Mouse (Mus musculus): ENCODE results near the gene Ddx19b. TPM values are rescaled to one million over a fixed set of nuclear protein-coding genes. Genes with fewer than 3 reads are reported as not detected.
"Not testable (repeated sequence)": the region's sequence is repeated elsewhere in the genome, so short reads cannot be mapped to it uniquely, and the experiment has no call there.

Ddx19b gene
- total RNA-seq, 2 experiments from 2014 or later, result 19.9 TPM

DNA sequence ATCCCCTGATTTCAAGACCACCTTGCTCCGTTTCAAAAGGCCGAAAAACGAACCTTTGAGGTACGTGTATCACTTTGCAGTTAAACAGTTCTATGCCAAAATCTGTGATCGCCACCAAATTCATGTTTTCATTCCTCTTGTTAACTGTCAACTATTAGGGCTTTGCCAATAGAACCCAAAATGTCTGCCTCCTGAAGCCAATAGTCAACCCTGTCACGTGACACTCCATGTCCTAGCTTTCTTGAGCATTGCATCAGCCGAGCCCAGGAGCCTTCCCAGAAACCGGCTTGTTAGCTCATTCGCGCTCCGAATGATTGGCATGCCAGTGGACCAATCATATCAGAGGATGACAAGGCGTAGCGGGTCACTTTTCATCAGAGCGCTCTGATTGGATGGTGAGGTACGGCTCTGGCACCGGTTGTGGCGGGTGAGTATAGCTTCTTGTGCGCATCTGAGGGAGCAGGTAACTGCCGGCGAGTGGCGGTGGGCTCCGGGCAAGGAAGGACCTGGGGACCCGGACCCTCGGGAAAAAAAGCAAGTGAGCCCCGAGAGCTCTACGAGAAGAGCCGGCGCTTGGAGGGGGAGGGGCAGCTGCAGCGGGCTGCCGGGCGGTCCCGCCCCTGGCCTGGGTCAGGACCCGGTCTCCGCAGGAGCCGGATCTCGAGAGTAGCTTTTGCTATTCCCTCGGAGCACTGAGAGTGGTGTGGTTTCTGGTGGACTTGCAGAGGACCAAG, 2.1 kb upstream of the Ddx19b start:
- peak; percentile 96 to 97 for DNase-seq

DNA sequence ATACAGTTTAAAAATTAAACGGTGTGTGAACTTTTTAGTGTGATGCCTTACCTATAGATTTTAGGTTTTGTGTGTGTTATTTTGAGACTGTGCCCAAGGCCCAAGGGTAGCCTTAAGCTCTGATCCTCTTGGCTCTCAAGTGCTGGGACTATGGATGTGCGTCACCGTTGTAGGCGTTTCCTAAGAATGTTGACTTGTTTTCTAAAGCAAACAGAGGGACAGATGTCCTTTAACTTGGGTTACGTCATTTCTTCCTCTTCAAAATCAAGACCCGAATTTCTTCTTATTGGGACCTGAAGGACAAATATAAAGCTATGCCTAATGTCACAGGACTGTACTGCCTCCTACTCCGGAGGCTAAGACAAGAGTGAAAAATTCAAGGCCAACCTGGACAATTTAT, 1.4 kb upstream of the Ddx19b start, which contains the start of gene Aars:
Gene Aars (plus strand): TSS at position 229 of the 400 bp plus-strand sequence.
- DNase-seq, result no peak

DNA sequence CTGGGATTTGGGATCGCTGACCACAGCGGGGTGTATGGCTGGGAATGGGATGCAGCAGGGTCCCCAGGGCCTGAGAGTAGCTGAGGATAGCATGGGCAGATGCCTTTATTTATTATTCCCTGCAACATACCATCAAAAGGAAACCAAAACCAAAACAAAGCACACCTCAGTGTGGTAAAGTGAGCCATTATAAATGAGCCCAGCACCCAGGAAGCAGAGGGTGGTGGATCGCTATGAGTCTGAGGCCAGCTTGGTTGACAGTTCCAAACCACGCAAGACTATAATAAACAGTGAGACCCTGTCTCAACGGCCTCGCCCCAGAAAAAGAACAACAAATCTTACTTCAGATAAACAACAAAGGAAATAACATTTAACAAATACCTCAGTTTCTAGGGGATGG, 1.5 kb downstream of the Ddx19b start:
- no peak for DNase-seq

DNA sequence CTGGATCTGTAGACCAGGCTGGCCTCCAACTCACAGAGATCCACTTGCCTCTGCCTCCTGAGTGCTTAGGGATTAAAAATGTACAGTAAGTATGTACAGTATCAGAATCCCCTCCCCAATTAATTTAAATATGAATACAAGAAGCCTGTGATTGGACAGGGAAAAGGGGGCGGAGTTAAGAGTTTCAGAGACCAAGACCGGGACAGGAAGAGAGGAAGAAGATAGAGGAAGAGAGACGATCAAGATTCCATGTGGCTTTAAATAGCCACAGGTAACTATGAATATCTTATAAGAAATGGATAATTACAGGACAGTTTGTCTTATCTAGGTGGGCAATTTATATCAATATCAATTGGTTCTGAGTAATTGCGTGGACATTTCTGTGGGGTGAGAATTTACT, 2.0 kb downstream of the Ddx19b start:
- DNase-seq, result no peak

- peak; percentile 87 to 90 for DNase-seq
Observed at GRCm38 (mm10) chr8:111027391-111027937, 4.1 kb downstream of the Ddx19b start.

DNA sequence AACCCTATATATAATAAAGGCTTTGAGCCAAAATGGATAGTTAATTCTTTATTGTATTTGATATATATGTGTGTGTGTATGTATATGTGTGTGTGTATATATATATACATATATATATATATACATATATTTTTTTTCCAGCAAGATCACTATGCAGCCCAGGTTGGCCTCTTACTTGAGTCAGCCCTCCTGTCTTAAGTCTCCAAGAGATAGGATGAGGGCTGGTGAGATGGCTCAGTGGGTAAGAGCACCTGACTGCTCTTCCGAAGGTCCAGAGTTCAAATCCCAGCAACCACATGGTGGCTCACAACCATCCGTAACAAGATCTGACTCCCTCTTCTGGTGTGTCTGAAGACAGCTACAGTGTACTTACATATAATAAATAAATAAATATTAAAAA, 4.9 kb downstream of the Ddx19b start:
- DNase-seq, result not testable (repeated sequence)

GRCm38 (mm10) chr8:111010230-111010991, 21.1 kb downstream of the Ddx19b start:
- DNase-seq, result not testable (repeated sequence)

- peak; percentile 87 to 88 for DNase-seq
Observed at GRCm38 (mm10) chr8:110997547-110998531, 33.7 kb downstream of the Ddx19b start, which contains the start of gene Ddx19a. Gene Ddx19a (minus strand): TSS chr8:110997800.

GRCm38 (mm10) chr8:110996641-110997430, 34.7 kb downstream of the Ddx19b start:
- no peak for DNase-seq

- DNase-seq, result no peak
Observed at GRCm38 (mm10) chr8:110990017-110990416, 41.5 kb downstream of the Ddx19b start.

DNA sequence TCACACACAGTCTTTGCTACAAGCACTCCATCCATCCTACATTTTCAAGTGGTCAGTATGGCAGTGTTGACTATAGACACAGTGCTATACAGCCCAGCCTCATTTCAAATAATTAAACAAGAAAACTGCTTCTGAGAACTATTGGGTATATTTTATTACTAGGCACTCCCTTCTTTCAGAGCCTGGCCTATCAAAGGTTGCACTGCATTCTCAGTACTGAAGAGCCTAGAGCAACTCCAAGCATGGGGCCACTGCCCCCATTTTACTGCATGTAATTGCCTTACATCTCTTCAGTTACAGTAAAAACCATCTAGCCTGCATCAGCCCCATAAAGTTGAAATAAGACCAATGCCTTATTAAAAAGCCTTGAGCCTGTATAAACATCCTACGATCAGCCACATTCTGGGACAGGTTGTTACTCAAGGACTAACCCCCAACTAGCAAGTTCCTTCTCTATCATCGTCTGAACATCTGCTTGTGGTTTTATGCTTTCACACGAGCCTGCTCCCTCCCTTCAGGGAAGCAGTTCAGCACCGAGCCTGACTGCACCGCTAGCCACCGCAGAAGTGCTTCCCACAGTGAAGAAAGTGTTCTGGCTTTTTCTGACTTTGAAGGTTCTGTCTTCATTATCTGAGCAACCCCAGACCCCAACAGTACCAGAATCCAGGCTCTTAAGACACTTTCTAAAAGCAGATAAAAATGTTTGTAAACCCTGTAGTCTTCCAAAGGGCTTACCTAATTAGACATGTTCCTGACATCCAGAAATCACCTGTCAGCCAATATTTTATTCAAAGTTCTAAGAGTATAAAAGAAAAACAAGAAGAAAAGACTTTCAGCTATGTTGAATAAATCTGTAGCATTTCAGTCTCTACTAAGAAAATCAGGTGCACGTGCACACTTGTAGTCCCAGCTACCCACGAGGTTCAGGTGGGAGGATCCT, 43.5 kb downstream of the Ddx19b start:
- DNase-seq, result no peak

DNA sequence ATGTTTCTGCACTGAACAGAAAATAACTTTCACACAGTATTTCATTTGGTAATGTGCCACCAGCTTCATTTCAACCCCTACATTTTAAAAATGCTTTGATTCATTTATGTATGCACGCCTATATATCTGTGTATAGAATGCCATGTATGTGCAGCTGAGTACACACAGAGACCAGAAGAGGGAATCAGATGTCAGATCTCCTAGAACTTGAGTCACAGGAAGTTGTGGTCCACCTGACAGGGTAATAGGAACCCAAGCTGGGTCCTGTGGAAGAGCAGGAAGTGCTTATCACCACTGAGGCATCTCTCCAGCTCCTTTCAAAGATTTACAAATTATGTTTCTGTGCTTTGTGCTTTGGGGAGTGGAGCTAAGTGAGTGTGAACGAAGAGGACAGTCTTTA, 50.2 kb downstream of the Ddx19b start:
- no peak for DNase-seq

- DNase-seq, result not testable (repeated sequence)
Observed at GRCm38 (mm10) chr8:110977987-110978386, 53.6 kb downstream of the Ddx19b start.

- not testable (repeated sequence) for DNase-seq
Observed at GRCm38 (mm10) chr8:110976532-110976931, 55.0 kb downstream of the Ddx19b start.

- DNase-seq, result peak; percentile 90 to 92
Observed at GRCm38 (mm10) chr8:110969910-110970770, 61.4 kb downstream of the Ddx19b start.

- DNase-seq, result no peak
Observed at GRCm38 (mm10) chr8:110967326-110967725, 64.2 kb downstream of the Ddx19b start.

- DNase-seq, result no peak
Observed at GRCm38 (mm10) chr8:110966586-110966985, 65.0 kb downstream of the Ddx19b start.

DNA sequence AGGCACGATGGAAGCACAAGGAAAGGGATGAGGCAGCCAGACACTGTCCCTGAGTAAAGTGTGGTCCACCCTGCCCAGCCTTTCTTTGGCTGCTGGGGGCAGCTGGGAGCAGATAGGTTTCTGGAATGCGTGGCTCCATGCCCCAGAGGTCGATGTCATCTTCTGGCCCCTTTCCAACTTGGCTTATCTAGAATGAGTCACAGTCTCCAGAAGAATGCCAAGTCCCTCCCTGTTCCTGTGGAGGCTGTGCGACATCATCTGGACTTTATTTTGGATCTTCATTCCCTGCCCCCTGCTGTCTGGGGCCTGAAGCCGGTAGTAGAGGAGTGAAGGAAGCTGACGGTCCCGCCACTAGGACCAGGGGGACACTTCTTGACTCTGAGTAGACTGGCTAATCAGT, 66.0 kb downstream of the Ddx19b start:
- DNase-seq, result peak in 1 of 2 experiments; percentile 36

GRCm38 (mm10) chr8:110964666-110965065, 66.9 kb downstream of the Ddx19b start:
- DNase-seq, result no peak
